Mouse (Mus musculus) large intestine, adult 2 months (tissue): ENCODE measurements around the gene Togaram2. TPM values are rescaled to one million over a fixed set of nuclear protein-coding genes. Genes with fewer than 3 reads are reported as not detected.
"Not testable (repeated sequence)": the region's sequence is repeated elsewhere in the genome, so short reads cannot be mapped to it uniquely, and the experiment has no call there.

ENCODE experiments used
- DNase-seq: peaks from one replicate; pipeline ENCODE4 v3.0.0-alpha.2; 2012; ENCODE audit warnings: low read depth, low spot score
- WGBS: fragments of 180-500 bp; shearing (Covaris S2); methylation state at CpG from one replicate; pipeline ENCODE4 v1.1.7; 2018; 5-methylcytosine and 5-hydroxymethylcytosine counted together
- polyA plus RNA-seq: library from polyadenylated mRNA; depleted of rRNA; stranded (reverse); fragments of >200 nt; gene quantifications from 2 replicates; pipeline ENCODE4 v1.2.3, GENCODE M21; 2012

The Togaram2 gene
- polyA plus RNA-seq, 1 experiment: 0.29 TPM

DNA sequence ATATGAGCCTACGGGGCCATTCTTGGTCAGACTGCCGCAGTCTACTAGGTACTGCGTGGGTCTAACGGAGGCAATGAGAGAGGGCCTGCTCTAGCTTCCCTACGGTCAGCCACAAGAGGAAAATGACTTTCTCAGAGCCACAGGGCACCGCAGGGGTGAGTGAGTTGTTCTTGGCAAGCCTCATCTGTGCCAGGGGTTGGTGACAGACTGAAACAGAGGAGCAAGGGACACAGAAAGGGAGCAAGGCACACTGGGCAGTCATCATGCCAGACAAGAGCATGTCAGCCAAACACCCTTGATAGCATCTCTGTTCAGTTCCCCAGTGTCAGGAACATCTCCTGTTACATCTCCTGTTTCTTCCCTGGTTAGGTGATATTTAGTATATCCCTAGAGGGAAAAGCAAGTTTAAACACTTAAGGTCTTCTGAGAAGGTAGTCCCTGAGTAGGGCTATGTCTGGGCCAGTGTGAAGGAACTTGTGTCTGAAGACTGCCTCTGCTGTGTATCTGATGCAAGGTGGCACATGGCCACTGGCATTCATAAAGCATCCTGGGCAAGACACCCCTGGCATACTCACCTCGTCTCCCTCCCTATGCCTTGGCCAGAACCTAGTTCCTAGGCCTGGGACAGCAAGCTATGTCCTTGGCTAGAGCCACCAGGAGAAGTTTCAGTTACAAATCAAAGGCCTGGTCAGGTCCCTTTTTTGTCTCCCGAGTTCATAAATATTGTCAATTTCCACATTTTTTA, 45.0 kb downstream of the Togaram2 start:
- no peak for DNase-seq
- 83% methylated on average over 8 of the region's 8 CpGs for WGBS

DNA sequence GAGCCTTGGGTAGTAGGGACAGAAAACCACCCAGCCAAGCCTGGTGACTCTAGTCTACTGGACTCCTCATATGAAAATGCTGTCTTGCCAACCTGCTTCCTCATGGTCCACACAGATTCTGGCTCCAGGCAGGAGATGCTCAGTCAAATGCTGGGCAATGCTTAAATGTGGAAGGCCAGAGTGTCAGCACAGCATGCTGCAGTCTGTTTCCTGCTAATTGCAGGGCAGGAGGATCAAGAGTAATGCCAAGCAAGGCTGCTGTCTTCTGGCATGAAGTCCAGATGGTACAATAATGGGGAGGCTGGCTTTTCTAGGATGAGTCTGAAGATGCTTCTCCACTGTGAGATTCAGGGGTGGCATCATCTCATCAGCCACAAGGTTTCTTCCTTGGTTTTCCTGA, 47.4 kb downstream of the Togaram2 start:
- no peak for DNase-seq

DNA sequence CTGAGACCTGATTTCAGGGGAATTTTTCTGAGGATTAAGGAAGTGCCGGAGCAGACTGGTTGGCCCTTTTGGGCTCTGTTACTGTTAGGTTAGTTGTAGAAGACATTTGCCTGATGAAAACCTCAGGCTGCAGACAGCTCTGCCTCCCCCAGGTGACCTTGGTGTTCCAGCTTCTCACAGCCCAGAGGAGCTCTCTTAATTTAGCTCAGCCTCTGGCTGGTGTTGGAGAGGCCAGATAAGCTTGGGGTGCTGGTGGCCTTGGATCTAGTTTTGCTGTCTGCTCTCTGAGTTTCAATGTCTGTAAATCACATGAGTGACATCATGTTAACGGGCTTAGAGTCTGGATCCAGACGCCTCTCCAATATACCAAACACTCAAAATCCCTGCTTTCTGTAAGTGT, 48.0 kb downstream of the Togaram2 start:
- 65% methylated on average over 3 of the region's 3 CpGs for WGBS
- DNase-seq: no peak

DNA sequence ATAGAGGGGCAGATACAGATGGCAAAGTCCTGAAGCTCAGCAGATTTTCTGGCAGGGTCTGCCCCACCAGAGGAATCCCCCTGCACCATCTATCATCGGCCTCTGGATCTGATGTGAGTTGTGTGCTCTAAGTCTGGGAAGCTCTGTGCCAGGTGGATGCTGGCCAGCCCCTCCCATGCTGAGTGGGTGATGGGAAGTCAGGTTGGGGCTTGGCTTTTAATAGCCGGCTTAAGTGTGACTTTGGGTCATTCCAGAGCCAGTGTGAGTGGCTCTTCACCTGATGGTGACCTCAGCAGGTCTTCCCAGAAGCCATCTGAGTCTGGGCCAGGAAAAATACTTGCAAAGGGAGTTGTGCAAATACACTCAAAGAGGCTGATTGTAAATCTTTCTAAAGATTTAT, 57.6 kb downstream of the Togaram2 start:
- no peak for DNase-seq
- WGBS: 8% methylated on average over 2 of the region's 2 CpGs

DNA sequence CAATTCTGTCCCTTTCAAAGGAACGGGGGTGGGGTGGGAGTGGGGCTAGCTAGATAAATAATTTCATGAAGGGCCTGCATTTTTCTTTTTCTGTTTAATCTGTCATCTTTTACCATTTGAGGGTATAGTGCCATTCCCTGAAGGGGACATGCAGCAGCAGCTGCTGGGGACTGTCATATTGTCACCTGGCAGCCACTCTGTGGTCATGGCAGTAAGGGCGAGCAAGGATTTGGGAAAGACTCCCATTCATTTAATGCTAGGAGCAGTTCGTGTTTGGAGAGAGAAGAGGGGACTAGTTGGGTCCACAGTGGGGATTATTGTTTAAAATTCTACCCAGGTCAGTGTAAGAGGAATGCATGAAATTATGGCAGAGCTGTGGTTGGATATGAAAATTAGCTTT, 63.4 kb downstream of the Togaram2 start:
- 49% methylated on average over 3 of the region's 3 CpGs for WGBS
- no peak for DNase-seq

DNA sequence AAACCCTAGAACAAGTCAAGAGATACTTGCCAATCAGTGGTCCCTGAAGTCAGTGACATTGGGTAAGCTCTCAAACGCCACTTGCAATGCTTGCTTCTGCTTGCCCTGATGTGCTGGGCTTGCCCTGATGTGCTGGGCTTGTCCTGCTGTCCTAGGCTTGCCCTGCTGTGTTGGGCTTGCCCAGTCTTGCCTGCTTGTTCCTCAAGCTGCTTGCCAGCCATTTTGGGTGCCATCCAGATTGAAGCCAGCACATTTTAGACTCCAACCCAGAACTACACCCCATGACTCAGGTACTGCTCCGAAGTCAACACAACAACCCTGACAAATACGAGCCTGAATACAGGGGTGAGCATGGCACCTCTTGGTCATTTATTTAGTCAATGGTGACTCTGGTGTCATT, 69.1 kb downstream of the Togaram2 start:
- no peak for DNase-seq
- 75% methylated on average over 3 of the region's 3 CpGs for WGBS

DNA sequence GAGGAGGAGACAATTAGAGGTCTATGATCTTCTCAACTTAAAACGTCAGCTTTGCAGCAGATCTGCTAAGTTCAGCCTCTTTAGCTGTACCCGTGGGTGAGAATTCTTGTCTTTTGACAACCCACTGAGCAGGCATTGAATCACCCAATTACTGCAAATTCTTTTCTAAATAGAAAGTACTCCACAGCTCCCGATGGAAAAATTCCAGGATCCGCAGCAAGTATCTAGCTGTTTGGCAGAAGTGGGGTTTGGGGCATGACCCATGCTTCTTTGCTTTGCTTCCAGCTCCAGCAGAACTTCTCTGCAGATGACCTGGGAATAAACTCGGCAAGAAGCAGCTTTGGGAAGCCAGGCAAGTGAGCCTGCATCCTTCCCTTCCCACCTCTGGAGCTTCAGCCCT, 69.9 kb downstream of the Togaram2 start:
- no peak for DNase-seq
- 38% methylated on average over 5 of the region's 5 CpGs for WGBS

DNA sequence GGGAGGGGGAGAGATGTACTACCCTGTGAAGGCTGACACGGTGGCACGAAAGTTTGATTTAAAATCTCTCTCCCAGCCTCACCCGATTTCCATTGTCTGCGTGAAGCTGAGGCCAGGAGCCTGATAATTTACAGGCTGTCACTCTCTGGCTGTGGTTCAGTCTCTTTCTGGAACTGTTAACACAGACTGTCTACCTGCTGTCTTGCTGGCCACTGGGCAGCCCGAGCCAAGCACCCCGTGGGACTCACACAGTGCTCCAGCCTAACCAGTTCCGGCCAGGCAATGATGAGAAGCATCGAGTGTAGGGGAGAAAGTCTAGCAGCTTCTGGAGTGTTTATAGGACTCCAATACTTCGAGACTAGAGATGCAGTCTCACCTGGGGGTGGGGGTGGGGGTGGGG, 73.1 kb downstream of the Togaram2 start:
- 61% methylated on average over 9 of the region's 9 CpGs for WGBS
- no peak for DNase-seq

DNA sequence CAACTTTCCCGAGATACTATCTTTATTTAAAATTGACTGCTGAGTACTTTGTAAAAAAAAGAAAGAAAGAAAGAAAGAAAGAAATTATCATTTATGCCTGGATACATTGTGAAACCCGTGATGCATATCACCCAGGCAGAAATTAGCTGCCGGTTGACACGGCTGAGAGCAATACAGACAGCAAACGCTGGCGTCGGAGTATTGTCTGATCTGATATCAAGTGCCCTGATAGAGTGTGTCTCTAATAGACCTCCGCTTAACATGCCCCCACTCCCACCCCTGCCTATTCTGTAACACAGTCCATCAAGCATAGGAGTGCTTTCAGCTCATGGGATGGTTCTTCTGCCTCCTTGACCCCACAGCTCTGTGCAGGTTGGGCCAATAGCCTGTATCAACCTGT, 74.5 kb downstream of the Togaram2 start:
- WGBS: 88% methylated on average over 8 of the region's 8 CpGs
- DNase-seq: no peak

DNA sequence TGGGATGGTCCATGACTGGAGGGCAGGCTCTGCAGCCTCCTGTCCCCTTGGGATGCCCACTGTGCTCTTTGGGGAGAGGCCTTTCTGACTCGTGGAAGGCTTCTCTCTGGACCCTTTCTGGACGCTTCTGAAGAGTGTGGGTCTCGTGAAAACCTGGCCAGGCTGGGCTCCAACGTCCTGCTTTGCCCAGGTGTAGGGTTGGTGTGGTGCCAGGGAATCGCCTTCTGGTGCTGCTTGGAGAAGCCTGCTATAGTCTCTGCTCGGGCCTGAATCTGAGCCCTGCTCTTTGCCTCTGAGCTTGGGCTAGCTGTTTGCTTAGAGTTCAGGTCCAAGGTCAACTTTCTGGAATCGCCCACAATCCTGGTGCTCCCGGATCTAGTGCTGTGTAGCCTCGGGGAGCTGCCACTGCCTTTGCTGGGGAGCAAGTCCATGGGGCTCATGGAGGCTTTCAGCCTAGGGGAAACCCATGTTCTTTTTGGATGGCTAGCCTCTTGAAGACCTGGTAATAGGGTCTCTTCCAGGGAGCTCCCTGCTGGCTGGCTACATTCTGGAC, 76.6 kb downstream of the Togaram2 start:
- no peak for DNase-seq
- WGBS: 44% methylated on average over 9 of the region's 9 CpGs

DNA sequence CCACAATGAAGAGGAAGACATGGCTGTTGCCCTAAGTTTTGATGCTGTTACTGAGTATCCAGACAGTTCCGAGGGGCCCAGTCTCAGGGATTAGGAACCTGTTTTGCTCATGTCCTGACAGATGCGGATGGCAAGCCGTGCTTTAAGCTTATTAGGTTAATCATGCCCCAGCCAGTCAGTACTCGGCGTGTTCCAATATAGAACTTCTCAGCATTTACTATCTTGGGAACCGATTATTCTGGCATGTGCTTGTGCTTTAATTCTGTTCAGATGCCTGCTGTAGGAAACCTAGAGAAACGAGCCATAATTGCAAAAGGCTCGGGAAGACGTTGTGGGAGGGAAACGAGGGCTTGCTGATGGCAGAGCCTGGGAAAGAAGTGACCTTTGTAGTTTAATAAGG, 79.8 kb downstream of the Togaram2 start, which contains the start of gene Pcare:
TSS of gene Pcare (minus strand) at position 64 of the 400 bp plus-strand sequence.
- WGBS: 77% methylated on average over 10 of the region's 10 CpGs
- no peak for DNase-seq

DNA sequence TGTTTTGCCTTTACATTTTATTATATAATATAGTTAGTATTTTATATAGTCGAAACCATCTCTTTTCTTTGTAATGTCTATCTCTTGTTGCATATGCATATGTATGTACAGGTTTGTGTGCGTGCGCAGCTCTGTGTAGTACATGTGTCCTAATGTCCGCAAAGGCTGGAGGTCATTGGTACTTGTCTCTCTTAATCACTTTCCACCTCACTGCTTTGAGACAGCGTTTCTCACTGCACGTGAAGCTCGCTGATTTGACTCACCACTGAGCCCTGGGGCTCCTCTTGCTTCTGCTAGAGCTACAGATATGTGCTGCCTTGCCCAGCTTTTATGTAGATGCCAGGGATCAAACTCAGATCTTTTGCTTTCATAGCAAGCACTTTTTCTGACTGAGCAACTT, 87.5 kb downstream of the Togaram2 start:
- no peak for DNase-seq
- 82% methylated on average over 7 of the region's 7 CpGs for WGBS

DNA sequence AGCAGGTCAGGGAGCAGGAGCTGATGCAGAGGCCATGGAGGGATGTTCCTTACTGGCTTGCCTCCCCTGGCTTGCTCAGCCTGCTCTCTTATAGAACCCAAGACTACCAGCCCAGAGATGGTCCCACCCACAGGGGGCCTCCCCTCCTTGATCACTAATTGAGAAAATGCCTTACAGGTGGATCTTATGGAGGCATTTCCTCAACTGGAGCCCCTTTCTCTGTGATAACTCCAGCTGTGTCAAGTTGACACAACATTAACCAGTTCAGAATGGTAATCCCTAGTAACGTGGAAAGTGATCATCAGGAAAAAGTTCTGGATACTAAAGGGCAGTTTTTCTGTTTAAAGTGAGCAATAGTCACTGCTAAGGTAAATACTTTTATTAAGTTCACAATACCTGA, 95.1 kb downstream of the Togaram2 start, which contains the start of gene Clip4:
TSS of gene Clip4 (plus strand) at position 301 of the 400 bp plus-strand sequence.
- WGBS: 46% methylated on average over 1 of the region's 1 CpGs
- DNase-seq: not testable (repeated sequence)

DNA sequence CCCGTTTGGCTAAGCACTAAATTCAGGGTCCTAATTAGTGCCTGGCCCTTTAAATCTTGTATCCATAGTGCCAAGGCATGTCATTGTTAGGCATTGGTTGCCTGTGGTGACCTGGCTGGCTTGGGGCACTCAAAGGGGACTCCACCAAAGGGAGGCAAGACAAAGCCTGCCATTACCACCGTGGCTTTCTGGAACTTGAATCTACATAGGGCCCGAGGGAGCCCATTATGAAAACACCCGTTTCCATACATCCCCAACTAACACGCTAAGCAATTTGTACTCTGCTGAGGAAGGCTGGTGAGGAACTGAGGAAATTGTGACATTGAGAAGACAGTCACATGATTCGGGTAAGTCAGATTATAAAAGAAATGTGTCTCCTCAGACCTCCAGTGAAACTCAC, 96.5 kb downstream of the Togaram2 start:
- WGBS: 55% methylated on average over 6 of the region's 6 CpGs

DNA sequence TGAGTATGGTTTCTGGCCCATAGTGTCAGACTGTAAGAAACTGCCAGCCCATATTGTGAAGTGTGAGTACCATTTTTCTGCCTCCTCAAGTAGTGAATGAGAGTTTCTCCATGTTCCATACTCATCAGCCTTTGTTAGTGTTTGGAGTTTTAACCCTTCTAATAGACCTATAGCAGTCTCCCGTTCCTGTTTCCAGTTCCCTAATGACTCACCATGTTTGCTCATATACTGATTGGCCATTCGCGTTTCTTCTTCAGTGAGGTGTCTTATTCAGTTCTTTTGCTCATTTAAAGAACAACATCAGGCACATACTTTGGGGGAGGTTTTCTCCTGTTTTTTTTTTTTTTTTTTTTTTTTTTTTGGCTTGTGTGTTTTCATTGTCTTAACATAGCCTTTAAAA, 97.6 kb downstream of the Togaram2 start:
- no peak for DNase-seq
- 73% methylated on average over 3 of the region's 3 CpGs for WGBS

More for the DNA sequence above, 96.5 kb downstream of the Togaram2 start:
- DNase-seq: no peak

DNA sequence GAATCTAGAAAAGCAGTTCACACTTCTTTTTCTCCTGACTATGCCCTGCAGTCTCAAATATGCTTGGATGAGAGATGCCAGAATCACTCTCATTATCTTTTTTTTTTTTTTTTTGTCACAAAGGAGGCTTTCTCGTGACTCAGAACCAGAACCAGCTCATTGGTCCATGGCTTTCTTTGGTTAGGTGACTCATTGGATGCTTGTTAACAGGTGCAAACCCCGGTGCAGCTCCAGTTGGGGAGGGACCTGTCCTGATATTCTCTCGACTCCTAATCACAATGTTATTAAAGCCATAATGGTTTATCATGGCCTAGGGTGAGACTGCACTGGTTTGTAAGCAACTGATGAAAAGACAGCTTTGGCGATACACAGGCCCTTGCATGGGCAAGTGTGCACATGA, 101.1 kb downstream of the Togaram2 start:
- 64% methylated on average over 4 of the region's 4 CpGs for WGBS
- no peak for DNase-seq

DNA sequence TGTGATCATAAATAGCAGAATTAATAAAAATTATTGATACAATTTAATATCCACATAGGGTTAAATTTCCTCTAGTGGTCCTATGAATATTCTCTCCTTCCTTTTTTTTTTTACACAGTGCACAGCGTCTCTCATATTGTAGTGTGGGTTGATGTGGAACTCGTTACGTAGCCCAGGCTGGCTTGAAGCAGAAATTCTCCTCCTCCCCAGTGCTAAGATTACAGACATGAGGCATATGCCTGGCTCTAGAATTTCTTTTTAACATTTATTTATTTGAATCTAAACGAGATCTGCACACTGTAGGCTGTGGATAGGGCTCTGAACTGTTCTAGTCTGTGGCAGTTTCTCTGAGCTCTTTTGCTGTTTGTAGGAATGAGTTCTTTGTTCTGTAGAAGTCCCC, 102.2 kb downstream of the Togaram2 start:
- WGBS: 76% methylated on average over 4 of the region's 4 CpGs

DNA sequence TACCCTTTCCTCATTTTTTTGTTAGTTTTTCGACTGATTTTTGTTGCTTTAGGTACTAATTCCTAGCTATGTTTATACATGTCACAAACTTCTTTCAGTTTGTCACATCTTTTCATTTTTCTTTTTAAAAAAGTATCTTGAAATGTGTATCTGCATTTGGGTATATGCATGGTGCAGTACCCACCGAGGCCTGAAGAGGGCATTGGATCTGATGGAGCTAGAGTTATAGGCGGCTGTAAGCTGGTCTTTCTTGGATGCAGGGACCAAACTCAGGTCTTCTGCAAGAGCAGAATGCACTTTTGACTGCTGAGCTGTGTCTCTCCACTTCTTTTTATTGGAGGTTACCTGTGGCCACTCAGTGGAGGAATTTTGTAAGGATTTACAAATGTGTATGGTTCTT, 105.6 kb downstream of the Togaram2 start:
- WGBS: 71% methylated on average over 3 of the region's 3 CpGs

More for the DNA sequence above, 102.2 kb downstream of the Togaram2 start:
- DNase-seq: no peak

More for the DNA sequence above, 105.6 kb downstream of the Togaram2 start:
- DNase-seq: no peak
